Mouse (Mus musculus): ENCODE data around the gene Tff3. TPM values are rescaled to one million over a fixed set of nuclear protein-coding genes. Genes with fewer than 3 reads are reported as not detected.

Gene Tff3
- total and polyA plus RNA-seq, 3 experiments = not detected

DNA sequence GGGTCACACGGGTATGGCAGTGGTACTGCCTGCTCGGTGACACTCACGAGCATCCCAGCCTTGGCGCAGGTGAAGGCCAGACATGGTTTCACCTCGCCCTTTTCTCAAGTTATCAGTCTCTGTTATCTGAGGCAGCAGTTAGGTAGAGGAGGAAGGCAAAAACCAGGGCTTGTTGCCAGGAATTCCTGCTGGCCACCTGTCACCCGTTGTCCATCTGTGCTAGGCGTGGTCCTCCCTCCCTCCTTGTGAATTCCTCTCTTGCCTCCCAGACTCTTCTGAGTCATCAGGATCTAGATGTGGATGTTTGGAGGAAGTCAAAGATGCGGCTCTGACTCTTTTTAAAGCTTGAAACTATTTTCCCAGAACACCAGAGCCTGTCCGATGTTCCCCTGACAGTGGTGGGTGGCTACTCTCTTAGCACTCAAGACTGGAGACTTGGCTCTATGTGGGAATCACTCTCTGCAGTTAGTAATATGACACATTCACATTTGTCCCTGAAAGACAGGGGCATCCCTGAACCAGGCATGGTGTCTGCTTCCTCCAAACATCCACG, 1.9 kb upstream of the Tff3 start:
- in situ Hi-C loops (cut with MboI; ENCODE audit: low pct_ligation_motif_present, low pct_unique_long_range_greater_than_20kb, low sequenced_read_pairs) (no loop called here), dilution Hi-C loops (cut with MboI; ENCODE audit: extremely low pct_ligation_motif_present, extremely low pct_unique_long_range_greater_than_20kb, low sequenced_read_pairs) (no loop called here)
- Histone ChIP-seq H3K4me2 (ENCODE audit: insufficient read depth, low read depth, poor library complexity, severe bottlenecking) (no peak overlapping the region), H3K27me3 (replicated peaks) (peaks cover 58% of the 10 kb centered on the region), H3K9me3 (replicated peaks; ENCODE audit: low read length) (no peaks in the 10 kb centered on the region), H3K9ac (ENCODE audit: insufficient read depth, low read depth) (no peak overlapping the region), H3K36me3 (replicated peaks in 1 of 2; ENCODE audit: control insufficient read depth in 1 of 2, insufficient read depth in 1 of 2, low read length in 1 of 2) (no peaks in the 10 kb centered on the region), H3K79me2 (replicated peaks; ENCODE audit: control insufficient read depth, extremely low read depth, insufficient read depth, poor library complexity, severe bottlenecking) (no peaks in the 10 kb centered on the region), H3K4me3 (replicated peaks in 1 of 3; ENCODE audit: low read depth in 2 of 3, low read length in 2 of 3, poor library complexity in 1 of 3) (no peak overlapping the region), H3K27ac (ENCODE audit: insufficient read depth, low read depth) (no peak overlapping the region), H3K4me1 (ENCODE audit: control insufficient read depth in 1 of 2, insufficient read depth in 2 of 2) (peaks cover 0 to 4% of the 10 kb centered on the region in 2 experiments; a peak in 1 of 4 replicates)
- TF ChIP-seq IRF4 (IDR thresholded peaks at IDR 0.05; ENCODE audit: low read depth, low read length) (no peak), ELF1 (IDR thresholded peaks at IDR 0.05; ENCODE audit: low read depth, low read length) (no peak), SMC3 (IDR thresholded peaks at IDR 0.05; ENCODE audit: low read depth, low read length) (no peak), USF2 (conservative IDR thresholded peaks at IDR 0.05; ENCODE audit: low read depth, low read length) (no peak), BHLHE40 (IDR thresholded peaks at IDR 0.05; ENCODE audit: low read depth, low read length) (no peak), MAFK (IDR thresholded peaks at IDR 0.05; ENCODE audit: insufficient replicate concordance, low read length) (no peak), HCFC1 (IDR thresholded peaks at IDR 0.05; ENCODE audit: low read depth, low read length) (no peak), E2F4 (IDR thresholded peaks at IDR 0.05; ENCODE audit: insufficient replicate concordance, low read depth, low read length) (no peak), GABPA (IDR thresholded peaks at IDR 0.05; ENCODE audit: insufficient replicate concordance, low read depth, low read length) (no peak), USF1 (IDR thresholded peaks at IDR 0.05; ENCODE audit: low read depth, low read length) (no peak), CHD2 (IDR thresholded peaks at IDR 0.05; ENCODE audit: low read length) (no peak), MYC (IDR thresholded peaks at IDR 0.05; ENCODE audit: low read depth, low read length) (no peak), POLR2A (IDR thresholded peaks at IDR 0.05; ENCODE audit: low read depth, low read length) (no peak), KAT2A (IDR thresholded peaks at IDR 0.05; ENCODE audit: insufficient replicate concordance, low read length) (no peak), ZC3H11A (IDR thresholded peaks at IDR 0.05; ENCODE audit: low read depth, low read length) (no peak), ETS1 (conservative IDR thresholded peaks at IDR 0.05; ENCODE audit: low read depth, low read length) (no peak), ZMIZ1 (IDR thresholded peaks at IDR 0.05; ENCODE audit: low read depth, low read length) (no peak), MXI1 (IDR thresholded peaks at IDR 0.05; ENCODE audit: low read depth, low read length) (no peak)
- DNase-seq (ENCODE audit: extremely low read depth) = no peak

DNA sequence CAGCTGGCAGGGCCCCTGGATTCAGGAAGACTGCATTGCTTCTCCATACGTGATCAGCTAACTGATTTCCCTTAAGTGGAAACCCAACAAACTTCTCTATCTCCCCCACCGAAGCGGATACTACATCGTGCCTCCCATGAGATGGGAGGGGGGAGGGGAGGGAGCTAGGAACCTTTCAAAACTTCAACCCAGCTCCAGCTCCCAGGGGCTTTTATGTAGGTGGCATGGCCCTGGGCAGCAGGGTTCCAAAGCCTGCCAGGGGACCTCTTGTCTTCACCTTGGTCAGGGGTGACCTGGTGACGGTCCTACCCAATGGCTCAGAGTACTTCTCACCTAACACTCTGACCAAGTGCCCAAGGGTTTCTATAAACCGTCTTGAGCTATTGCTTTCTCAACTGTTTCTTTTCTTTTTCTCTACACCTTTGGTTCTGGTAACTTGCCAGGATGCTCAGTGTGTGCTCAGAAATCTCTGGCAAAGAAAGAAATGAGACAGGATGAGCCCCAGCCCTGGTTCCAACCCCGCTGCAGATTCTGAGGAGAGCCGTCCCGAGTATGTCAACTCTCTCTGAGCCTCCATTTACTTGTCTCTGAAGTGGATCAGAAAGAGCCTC, 633 bp downstream of the Tff3 start:
- Histone ChIP-seq H3K36me3 (replicated peaks in 1 of 2; ENCODE audit: control insufficient read depth in 1 of 2, insufficient read depth in 1 of 2, low read length in 1 of 2) (no peaks in the 10 kb centered on the region), H3K9me3 (replicated peaks; ENCODE audit: low read length) (peaks cover 3% of the 10 kb centered on the region), H3K9ac (ENCODE audit: insufficient read depth, low read depth) (no peak overlapping the region), H3K4me3 (replicated peaks in 1 of 3; ENCODE audit: low read depth in 2 of 3, low read length in 2 of 3, poor library complexity in 1 of 3) (no peak overlapping the region), H3K79me2 (replicated peaks; ENCODE audit: control insufficient read depth, extremely low read depth, insufficient read depth, poor library complexity, severe bottlenecking) (no peaks in the 10 kb centered on the region), H3K27ac (ENCODE audit: insufficient read depth, low read depth) (no peak overlapping the region), H3K27me3 (replicated peaks) (peaks cover 74% of the 10 kb centered on the region), H3K4me2 (ENCODE audit: insufficient read depth, low read depth, poor library complexity, severe bottlenecking) (no peak overlapping the region), H3K4me1 (ENCODE audit: control insufficient read depth in 1 of 2, insufficient read depth in 2 of 2) (peaks cover 0 to under 1% of the 10 kb centered on the region in 2 experiments; a peak in 1 of 4 replicates)
- no peak for DNase-seq (ENCODE audit: extremely low read depth)
- in situ Hi-C loops (cut with MboI; ENCODE audit: low pct_ligation_motif_present, low pct_unique_long_range_greater_than_20kb, low sequenced_read_pairs) = loop anchor here (5.0 kb wide), 2 partner anchors 113 to 117 kb away; no protein-coding TSS in a partner anchor
- no peak for TF ChIP-seq MAZ (IDR thresholded peaks at IDR 0.05; ENCODE audit: low read depth, low read length)
- TF ChIP-seq RCOR1 (conservative IDR thresholded peaks at IDR 0.05; ENCODE audit: low read depth, low read length) = no peak
- TF ChIP-seq MEF2A (IDR thresholded peaks at IDR 0.05; ENCODE audit: borderline replicate concordance, low read depth, low read length) = no peak
- no peak for TF ChIP-seq SIN3A (IDR thresholded peaks at IDR 0.05; ENCODE audit: low read length)
- TF ChIP-seq EP300 (IDR thresholded peaks at IDR 0.05; ENCODE audit: low read length) = no peak
- TF ChIP-seq ZC3H11A (IDR thresholded peaks at IDR 0.05; ENCODE audit: low read depth, low read length) = no peak
- dilution Hi-C loops (cut with MboI; ENCODE audit: extremely low pct_ligation_motif_present, extremely low pct_unique_long_range_greater_than_20kb, low sequenced_read_pairs) = no loop called here

Measured in CH12.LX (cell line).